Mouse (Mus musculus) erythroblast, embryonic 14.5 days (primary cell): Measurements from ENCODE around the gene Fhod1. TPM values are rescaled to one million over a fixed set of nuclear protein-coding genes. Genes with fewer than 3 reads are reported as not detected.

ENCODE experiments used
- H3K27me3 ChIP-seq: 2 replicates; pipeline ENCODE4 v1.6.1; 2012; ENCODE audit warnings: inconsistent platforms; ENCODE audit not compliant: control insufficient read depth
- H3K36me3 ChIP-seq: 2 replicates; pipeline ENCODE4 v1.6.1; 2012; ENCODE audit warnings: mild to moderate bottlenecking, inconsistent platforms; ENCODE audit not compliant: control insufficient read depth
- H3K4me1 ChIP-seq: 2 replicates; pipeline ENCODE4 v1.6.1; 2012; ENCODE audit warnings: inconsistent platforms; ENCODE audit not compliant: control insufficient read depth
- H3K4me3 ChIP-seq: replicated peaks from 2 replicates; pipeline ENCODE3; 2012; ENCODE audit warnings: moderate library complexity, mild to moderate bottlenecking, inconsistent platforms
- H3K9me3 ChIP-seq: 2 replicates; pipeline ENCODE4 v1.6.1; 2012; ENCODE audit warnings: low read length, inconsistent platforms, mixed read lengths; ENCODE audit not compliant: control insufficient read depth
- GATA1 ChIP-seq: IDR thresholded peaks from 2 replicates; pipeline ENCODE4 v1.6.1; 2012; ENCODE audit warnings: low read length, inconsistent platforms, mixed read lengths
- TAL1 ChIP-seq: IDR thresholded peaks from 3 replicates; pipeline ENCODE4 v1.6.1; 2012; ENCODE audit warnings: low read length, inconsistent platforms, mixed read lengths
- polyA plus RNA-seq: library from polyadenylated mRNA; stranded (reverse); fragments of >175 nt; gene quantifications from 2 replicates; pipeline ENCODE4 v1.2.3, GENCODE M21; 2012

Gene Fhod1
- polyA plus RNA-seq, 1 experiment, result 0.19 TPM

DNA sequence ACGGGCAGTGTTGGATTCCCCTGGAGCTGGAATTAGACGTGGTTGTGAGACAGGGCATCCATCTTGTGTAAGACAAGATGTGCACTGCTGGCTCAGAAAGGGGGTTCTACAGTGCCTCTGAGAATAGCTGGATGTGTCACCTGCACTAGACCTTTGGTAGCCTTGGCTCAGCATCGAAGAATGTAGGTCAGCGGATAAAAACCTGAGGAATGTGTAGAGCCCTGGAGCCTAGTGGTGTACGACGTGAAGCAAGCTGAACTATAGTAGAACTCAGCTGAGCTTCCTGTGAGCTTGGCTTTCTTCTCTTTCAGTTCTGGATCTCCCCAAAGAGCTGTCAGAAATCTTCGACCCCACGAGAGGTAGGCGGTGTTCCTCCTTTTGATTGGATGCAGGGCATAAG lies 43.9 kb downstream of the Fhod1 start:
- no peaks in the 10 kb centered on the region for H3K27me3 ChIP-seq
- H3K4me3 ChIP-seq, result peak overlapping the region; percentile 16
- no peaks in the 10 kb centered on the region for H3K9me3 ChIP-seq
- peaks cover 82% of the 10 kb centered on the region for H3K4me1 ChIP-seq
- TF ChIP-seq TAL1, result no peak
- no peak for TF ChIP-seq GATA1
- peaks cover 100% of the 10 kb centered on the region for H3K36me3 ChIP-seq

DNA sequence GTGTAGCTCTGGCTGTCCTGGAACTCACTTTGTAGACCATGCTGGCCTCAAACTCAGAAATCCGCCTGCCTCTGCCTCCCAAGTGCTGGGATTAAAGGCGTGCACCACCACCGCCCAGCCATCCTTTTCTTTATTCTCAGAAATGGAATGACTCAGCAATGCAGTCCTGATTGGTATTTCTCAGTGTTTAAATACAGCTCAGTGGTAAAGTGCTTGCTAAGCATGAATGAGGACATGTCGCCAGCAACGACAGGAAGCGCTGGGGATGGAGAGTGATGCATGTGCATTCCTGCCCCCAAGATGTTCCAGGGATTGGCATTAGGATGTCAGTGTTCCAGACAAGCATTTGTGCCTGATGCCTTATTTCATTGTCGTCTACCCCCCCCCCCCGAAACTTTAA lies 44.4 kb downstream of the Fhod1 start:
- Histone ChIP-seq H3K4me3 (peak overlapping the region; percentile 25), H3K9me3 (no peaks in the 10 kb centered on the region), H3K36me3 (peaks cover 100% of the 10 kb centered on the region), H3K27me3 (no peaks in the 10 kb centered on the region), H3K4me1 (peaks cover 86% of the 10 kb centered on the region)
- TF ChIP-seq GATA1 (no peak), TAL1 (no peak)

- no peaks in the 10 kb centered on the region; the same call in 1 of the 2 replicates for H3K27me3 ChIP-seq
- H3K9me3 ChIP-seq, result no peaks in the 10 kb centered on the region
- H3K4me3 ChIP-seq, result peak overlapping the region; percentile 67
- H3K36me3 ChIP-seq, result peaks cover 80% of the 10 kb centered on the region
- peak; percentile 91 for TF ChIP-seq GATA1
- TF ChIP-seq TAL1, result peak; percentile 84
- H3K4me1 ChIP-seq, result peaks cover 88% of the 10 kb centered on the region
These were observed 47.8 kb downstream of the Fhod1 start for GRCm38 (mm10) chr8:105299962-105300361.

GRCm38 (mm10) chr8:105298351-105299252 lies 49.2 kb downstream of the Fhod1 start:
- Histone ChIP-seq H3K27me3 (no peaks in the 10 kb centered on the region; the same call in 1 of the 2 replicates), H3K4me1 (peaks cover 77% of the 10 kb centered on the region), H3K36me3 (peaks cover 67% of the 10 kb centered on the region), H3K9me3 (no peaks in the 10 kb centered on the region), H3K4me3 (peak overlapping the region; percentile 67)
- TF ChIP-seq GATA1 (0 out of 2 replicates have a peak, but pooled peaks have one; percentile 15), TAL1 (no peak)

GRCm38 (mm10) chr8:105297511-105298192 lies 50.1 kb downstream of the Fhod1 start, which contains the start of gene E2f4:
E2f4 (plus strand) TSS chr8:105297663.
- TF ChIP-seq GATA1, result no peak
- TF ChIP-seq TAL1, result no peak
- peaks cover 57% of the 10 kb centered on the region for H3K36me3 ChIP-seq
- peaks cover 68% of the 10 kb centered on the region for H3K4me1 ChIP-seq

GRCm38 (mm10) chr8:105295895-105296573 lies 51.7 kb downstream of the Fhod1 start, which contains the start of gene Exoc3l:
Exoc3l (minus strand) TSS chr8:105296101.
- H3K27me3 ChIP-seq, result peaks cover 5% of the 10 kb centered on the region
- peaks cover 55% of the 10 kb centered on the region for H3K4me1 ChIP-seq
- TF ChIP-seq TAL1, result no peak
- no peak for TF ChIP-seq GATA1
- peak within 1 kb of the TSS; percentile 67 for H3K4me3 ChIP-seq
- H3K36me3 ChIP-seq, result peaks cover 41% of the 10 kb centered on the region
- no peaks in the 10 kb centered on the region for H3K9me3 ChIP-seq

More at GRCm38 (mm10) chr8:105297511-105298192, 50.1 kb downstream of the Fhod1 start, which contains the start of gene E2f4:
- no peaks in the 10 kb centered on the region for H3K9me3 ChIP-seq
- H3K4me3 ChIP-seq, result peak within 1 kb of the TSS; percentile 67
- peaks cover 5% of the 10 kb centered on the region for H3K27me3 ChIP-seq

- H3K9me3 ChIP-seq, result no peaks in the 10 kb centered on the region
- peaks cover 55% of the 10 kb centered on the region for H3K4me1 ChIP-seq
- 0 out of 3 replicates have a peak, but pooled peaks have one; percentile 7 for TF ChIP-seq TAL1
- TF ChIP-seq GATA1, result no peak
- H3K27me3 ChIP-seq, result peaks cover 12% of the 10 kb centered on the region
- peaks cover 33% of the 10 kb centered on the region for H3K36me3 ChIP-seq
- H3K4me3 ChIP-seq, result peak overlapping the region; percentile 31
These were observed 52.5 kb downstream of the Fhod1 start for GRCm38 (mm10) chr8:105295256-105295655.

DNA sequence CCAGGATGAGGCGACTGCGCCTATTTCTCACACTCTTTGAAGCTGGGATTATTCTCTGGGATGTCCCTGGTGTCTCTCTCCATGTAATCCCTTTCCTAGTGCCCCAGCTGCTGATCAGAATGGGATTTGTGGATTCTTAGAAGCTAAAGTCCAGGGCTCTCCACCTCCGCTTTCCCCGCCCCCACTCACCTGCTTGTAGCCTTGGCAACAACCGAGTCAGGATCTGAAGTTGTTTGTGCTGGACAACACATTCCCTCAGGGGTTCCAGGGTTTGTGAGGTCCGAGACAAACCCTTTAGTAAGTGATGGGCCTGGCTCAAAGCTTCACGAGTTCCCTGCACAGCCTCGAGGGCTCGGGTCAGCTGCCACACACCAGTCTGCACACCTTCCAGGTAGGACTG lies 53.0 kb downstream of the Fhod1 start:
- Histone ChIP-seq H3K4me3 (no peak overlapping the region), H3K9me3 (no peaks in the 10 kb centered on the region), H3K27me3 (peaks cover 17% of the 10 kb centered on the region), H3K4me1 (peaks cover 55% of the 10 kb centered on the region), H3K36me3 (peaks cover 28% of the 10 kb centered on the region)
- TF ChIP-seq TAL1, result no peak

DNA sequence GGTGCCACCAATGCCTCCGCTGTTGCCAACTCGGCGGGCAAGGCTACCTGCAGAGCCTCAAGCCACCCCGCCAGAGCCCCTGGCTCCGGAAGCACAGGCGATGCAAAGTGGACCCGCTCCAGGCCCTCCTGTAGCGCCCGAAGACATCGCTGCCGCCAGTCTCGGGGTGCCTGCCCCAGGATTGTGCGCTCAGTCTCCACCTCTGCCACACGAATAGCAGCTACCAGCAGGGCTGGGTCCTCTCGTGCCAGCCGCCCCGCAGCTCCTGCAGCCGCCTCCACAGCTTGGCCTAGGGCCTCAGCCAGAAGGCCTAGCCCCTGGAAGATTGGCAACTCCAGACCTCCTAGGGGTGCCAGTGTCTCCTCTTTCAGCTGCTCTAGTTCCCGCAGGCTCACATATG lies 54.3 kb downstream of the Fhod1 start:
- Histone ChIP-seq H3K4me3 (no peak overlapping the region), H3K36me3 (peaks cover 15% of the 10 kb centered on the region), H3K9me3 (no peaks in the 10 kb centered on the region), H3K27me3 (peaks cover 24% of the 10 kb centered on the region), H3K4me1 (peaks cover 53% of the 10 kb centered on the region)
- TF ChIP-seq GATA1 (no peak), TAL1 (no peak)
